In genomic region chr10:94159406-94159805, GRCm38 (mm10) we compare ENCODE assay signal across 13 mouse cellular contexts.
"Had no signal": no experiment of that assay in that cellular context is flagged by ENCODE, and none has a peak within 500 bp of the region (broad histone marks: within the 10 kb centered on the region; RNA-seq: fewer than 3 reads in every experiment).

No protein-coding gene starts in this region.

- H3K4me2 ChIP-seq: lung, embryonic 14.5 days; midbrain, embryonic 11.5 days; midbrain, embryonic 13.5 days; midbrain, embryonic 15.5 days; neural tube, embryonic 12.5 days; stomach, embryonic 15.5 days had no signal

- H3K9me3 ChIP-seq: midbrain, embryonic 13.5 days; midbrain, embryonic 15.5 days; neural tube, embryonic 12.5 days; stomach, embryonic 15.5 days had no signal

- H3K4me1 ChIP-seq: midbrain, embryonic 13.5 days; midbrain, embryonic 15.5 days; neural tube, embryonic 12.5 days; stomach, embryonic 15.5 days had no signal

- H3K27ac ChIP-seq: midbrain, embryonic 13.5 days; midbrain, embryonic 15.5 days; neural tube, embryonic 12.5 days; stomach, embryonic 15.5 days; stomach, postnatal 0 days had no signal

- H3K9ac ChIP-seq: lung, embryonic 14.5 days; midbrain, embryonic 13.5 days; midbrain, embryonic 15.5 days; neural tube, embryonic 12.5 days; stomach, embryonic 15.5 days had no signal

- DNase-seq: lung, adult 18-20 months; lung, embryonic 14.5 days; lung, postnatal 10 days; lung, postnatal 4 days; right cerebral cortex, postnatal 14 days; thymus, adult 2 months; thymus, postnatal 36 days had no signal

- ATAC-seq: midbrain, embryonic 13.5 days; midbrain, embryonic 15.5 days had no signal

- H3K27me3 ChIP-seq: midbrain, embryonic 13.5 days; midbrain, embryonic 15.5 days; neural tube, embryonic 12.5 days; stomach, embryonic 15.5 days had no signal

- H3K4me3 ChIP-seq: midbrain, embryonic 13.5 days; midbrain, embryonic 15.5 days; neural tube, embryonic 12.5 days; stomach, embryonic 15.5 days had no signal
